Mouse (Mus musculus): ENCODE measurements around the gene Hunk. TPM values are rescaled to one million over a fixed set of nuclear protein-coding genes. Genes with fewer than 3 reads are reported as not detected.

Gene Hunk
- polyA plus RNA-seq, 1 experiment from 2014 or later: 12.7 TPM

DNA sequence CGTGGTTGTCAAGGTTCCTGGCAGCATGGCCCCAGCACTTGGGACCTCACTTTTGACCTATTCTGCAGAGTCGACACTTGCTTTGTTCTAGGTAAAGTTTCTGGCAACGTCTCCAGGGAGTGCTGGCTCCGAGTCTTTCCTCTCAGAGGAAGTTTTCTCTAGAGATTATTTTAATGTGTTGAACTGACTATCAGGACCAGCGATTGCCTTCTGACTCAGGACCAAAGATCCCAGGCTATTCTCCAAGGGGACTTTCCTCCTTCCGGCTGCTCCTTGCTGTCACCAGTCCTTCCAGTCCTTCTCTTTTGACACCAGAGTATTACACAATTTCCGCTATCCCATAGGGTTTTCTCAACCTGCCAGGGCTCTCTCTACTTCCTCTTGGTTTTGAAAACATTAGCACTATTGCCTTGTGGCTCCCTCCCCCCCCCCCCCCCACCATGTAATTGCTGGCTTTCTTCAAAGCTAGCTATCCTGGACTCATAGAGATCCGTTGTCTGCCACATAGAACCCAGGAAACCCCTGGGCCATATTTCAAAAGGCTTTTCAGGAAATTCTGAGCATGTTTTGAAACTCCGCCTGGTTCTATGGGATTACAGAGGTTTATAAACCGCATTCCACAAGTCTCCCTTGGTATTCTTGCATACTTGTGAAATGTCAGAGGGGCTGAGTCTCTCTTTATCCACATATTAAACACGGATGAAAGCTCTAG is 73.2 kb downstream of the Hunk start:
- peak overlapping the region; percentile 6 for H3K27ac ChIP-seq
- peak; percentile 37 for DNase-seq (ENCODE audit: low spot score)
- no peaks in the 10 kb centered on the region for H3K27me3 ChIP-seq (ENCODE audit: insufficient read depth, poor library complexity, severe bottlenecking)
- H3K9me3 ChIP-seq: no peaks in the 10 kb centered on the region
- 40% methylated on average over 11 of the region's 11 CpGs for WGBS
- H3K4me1 ChIP-seq (replicated peaks): peaks cover 35% of the 10 kb centered on the region
- peaks cover 74% of the 10 kb centered on the region for H3K36me3 ChIP-seq
- no peak overlapping the region for H3K4me3 ChIP-seq

DNA sequence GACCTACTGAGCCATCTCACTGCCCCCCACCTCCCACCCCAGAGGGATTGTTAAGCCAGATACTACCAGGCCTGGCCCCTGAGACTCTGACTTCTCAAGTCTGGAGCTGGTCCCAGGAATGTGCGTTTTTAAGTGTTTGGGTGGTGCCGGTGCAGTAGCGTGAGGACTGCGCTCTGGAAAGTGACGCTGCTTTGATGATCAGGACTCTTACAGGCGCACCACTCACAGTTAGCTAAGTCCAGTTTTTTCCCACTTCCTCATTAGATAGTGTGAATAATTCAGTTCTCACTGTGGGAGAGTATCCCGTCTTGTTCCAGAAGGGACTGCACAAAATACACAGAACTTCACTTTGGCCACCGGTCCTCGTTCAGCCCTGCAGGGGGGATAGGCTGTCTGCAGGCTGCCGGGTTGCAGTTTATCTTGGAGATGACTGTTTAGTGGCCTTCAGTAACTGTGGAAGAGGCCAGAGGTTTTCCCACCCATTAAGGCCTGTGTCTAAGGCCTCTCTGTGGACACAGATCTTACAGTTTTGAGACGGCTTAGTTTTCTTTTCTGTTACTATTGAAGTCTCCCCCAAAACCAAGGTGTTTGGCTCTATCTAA is 75.6 kb downstream of the Hunk start:
- Histone ChIP-seq H3K27ac (peak overlapping the region; percentile 23; the same call in 1 of the 2 replicates), H3K36me3 (peaks cover 74% of the 10 kb centered on the region), H3K9me3 (peaks cover 5% of the 10 kb centered on the region), H3K4me1 (replicated peaks) (peaks cover 38% of the 10 kb centered on the region), H3K4me3 (no peak overlapping the region), H3K27me3 (ENCODE audit: insufficient read depth, poor library complexity, severe bottlenecking) (no peaks in the 10 kb centered on the region)
- 75% methylated on average over 11 of the region's 11 CpGs for WGBS
- no peak for DNase-seq (ENCODE audit: low spot score)

DNA sequence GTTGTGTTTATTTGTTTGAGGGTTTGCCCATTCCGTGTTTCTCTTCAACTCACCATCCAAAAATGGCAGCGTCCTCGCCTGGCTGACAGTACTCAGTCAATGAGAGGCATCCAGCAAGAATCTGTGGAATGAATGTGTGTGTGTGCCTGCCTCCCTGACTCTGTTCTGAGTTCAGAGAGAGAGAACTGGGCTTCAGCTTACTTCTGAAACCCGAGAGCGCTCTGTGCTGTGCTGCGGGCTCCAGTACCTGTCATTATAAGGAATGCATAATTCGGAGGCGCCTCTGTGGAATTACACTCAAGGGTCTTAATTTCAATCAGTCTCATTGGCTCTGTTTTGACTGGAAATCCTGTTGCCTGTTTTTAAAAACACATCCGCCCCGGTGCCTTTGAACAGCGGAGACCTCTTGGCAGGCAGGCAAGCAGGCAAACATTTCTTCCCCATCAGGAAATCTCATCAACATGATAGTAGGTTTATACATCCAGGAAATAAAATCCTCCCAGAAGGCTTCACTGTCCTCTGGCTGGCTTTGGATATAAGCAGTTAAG is 77.0 kb downstream of the Hunk start:
- Histone ChIP-seq H3K4me1 (replicated peaks) (peaks cover 37% of the 10 kb centered on the region), H3K9me3 (peaks cover 8% of the 10 kb centered on the region), H3K27me3 (ENCODE audit: insufficient read depth, poor library complexity, severe bottlenecking) (no peaks in the 10 kb centered on the region), H3K27ac (no peak overlapping the region), H3K4me3 (no peak overlapping the region), H3K36me3 (peaks cover 74% of the 10 kb centered on the region)
- DNase-seq (ENCODE audit: low spot score): no peak
- WGBS: 76% methylated on average over 11 of the region's 11 CpGs

DNA sequence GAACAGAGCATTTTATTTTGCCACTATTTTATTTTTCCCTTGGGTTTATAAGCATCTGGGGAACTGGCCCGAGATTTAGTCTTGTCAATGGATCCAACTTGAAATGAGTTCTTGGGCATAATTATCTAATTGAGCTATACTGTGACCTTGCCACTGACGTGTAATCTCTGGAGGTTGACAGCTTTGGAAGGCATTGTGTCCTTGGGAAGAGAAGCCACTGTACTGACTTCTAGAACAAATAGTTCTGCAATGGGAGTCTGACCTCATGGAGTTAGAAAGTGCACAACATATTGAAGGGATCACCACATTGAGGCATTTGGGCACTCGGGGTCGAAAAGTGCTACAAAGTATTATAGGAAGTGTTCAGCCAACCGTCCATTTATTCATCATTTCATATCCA is 79.3 kb downstream of the Hunk start:
- Histone ChIP-seq H3K27me3 (ENCODE audit: insufficient read depth, poor library complexity, severe bottlenecking) (no peaks in the 10 kb centered on the region), H3K27ac (no peak overlapping the region), H3K9me3 (peaks cover 8% of the 10 kb centered on the region), H3K36me3 (peaks cover 89% of the 10 kb centered on the region), H3K4me3 (no peak overlapping the region), H3K4me1 (replicated peaks) (peaks cover 19% of the 10 kb centered on the region)
- DNase-seq (ENCODE audit: low spot score): no peak
- 94% methylated on average over 5 of the region's 5 CpGs for WGBS

DNA sequence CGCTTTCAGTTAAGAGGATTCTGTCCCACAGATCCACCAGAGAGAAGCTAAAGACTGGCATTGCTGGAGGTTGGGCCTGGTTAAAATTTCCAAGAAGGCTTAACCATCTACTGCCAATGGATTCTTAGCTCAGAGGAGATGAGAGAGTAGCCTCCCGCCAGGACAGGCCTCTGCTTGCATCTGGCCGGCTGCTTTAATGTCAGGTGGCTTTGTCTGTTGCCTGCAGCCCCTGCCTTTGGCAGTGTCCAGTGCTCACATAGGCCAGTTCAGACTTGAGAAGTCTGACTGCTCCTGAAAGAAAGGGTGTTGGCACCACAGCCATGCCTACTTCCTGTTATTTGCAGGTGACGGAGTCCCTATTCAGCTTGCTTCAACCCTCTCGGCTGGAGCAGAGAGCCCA is 82.5 kb downstream of the Hunk start:
- Histone ChIP-seq H3K4me1 (replicated peaks) (peaks cover 6% of the 10 kb centered on the region; the same call in 1 of the 2 replicates), H3K4me3 (no peak overlapping the region), H3K27ac (no peak overlapping the region), H3K27me3 (ENCODE audit: insufficient read depth, poor library complexity, severe bottlenecking) (no peaks in the 10 kb centered on the region), H3K9me3 (peaks cover 8% of the 10 kb centered on the region), H3K36me3 (peaks cover 95% of the 10 kb centered on the region)
- WGBS: 93% methylated on average over 5 of the region's 5 CpGs
- no peak for DNase-seq (ENCODE audit: low spot score)

DNA sequence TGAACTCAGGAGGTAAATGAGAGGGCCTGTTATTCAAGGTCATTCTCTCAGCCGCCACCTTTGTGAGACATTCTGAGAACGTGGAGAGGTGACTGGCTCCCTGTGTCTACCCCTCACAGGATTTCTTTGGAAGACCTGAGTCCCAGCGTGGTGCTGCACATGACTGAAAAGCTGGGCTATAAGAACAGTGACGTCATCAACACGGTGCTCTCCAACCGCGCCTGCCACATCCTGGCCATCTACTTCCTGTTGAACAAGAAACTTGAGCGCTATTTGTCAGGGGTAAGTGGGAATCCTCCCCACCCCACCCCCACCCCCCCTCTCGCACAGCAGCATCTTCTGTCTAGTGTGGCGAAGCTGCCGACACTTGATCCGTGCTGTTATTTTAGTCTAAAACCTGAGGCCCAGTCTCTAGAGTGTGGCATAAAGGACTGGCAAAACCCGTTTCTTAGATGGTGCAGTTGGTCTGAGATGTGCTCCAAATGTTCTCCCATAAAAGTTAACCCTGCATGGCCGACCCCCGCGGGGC is 90.0 kb downstream of the Hunk start:
- peaks cover 100% of the 10 kb centered on the region for H3K36me3 ChIP-seq
- DNase-seq (ENCODE audit: low spot score): no peak
- no peaks in the 10 kb centered on the region for H3K27me3 ChIP-seq (ENCODE audit: insufficient read depth, poor library complexity, severe bottlenecking)
- H3K4me3 ChIP-seq: no peak overlapping the region
- H3K27ac ChIP-seq: no peak overlapping the region
- H3K9me3 ChIP-seq: peaks cover 9% of the 10 kb centered on the region; the same call in 1 of the 2 replicates
- H3K4me1 ChIP-seq (replicated peaks): no peaks in the 10 kb centered on the region
- WGBS: 88% methylated on average over 16 of the region's 16 CpGs

DNA sequence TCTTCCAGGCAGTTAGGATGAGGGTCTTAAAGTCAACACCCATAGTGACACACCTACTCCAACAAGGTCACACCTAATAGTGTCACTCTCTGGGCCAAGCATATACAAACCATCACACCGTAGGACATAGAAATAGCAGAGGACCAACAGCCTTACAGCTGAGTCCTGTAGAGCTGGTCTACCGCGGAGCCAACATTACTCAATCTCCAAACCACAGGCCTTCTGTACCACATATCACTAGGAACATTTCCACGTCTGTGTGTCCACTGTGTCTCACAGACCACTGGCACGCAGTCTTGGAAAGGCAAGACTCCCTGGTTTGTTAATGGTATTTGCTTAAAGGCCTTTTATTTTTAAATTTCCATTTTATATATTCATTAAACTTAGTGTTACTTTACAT is 95.8 kb downstream of the Hunk start:
- no peak overlapping the region for H3K4me3 ChIP-seq

DNA sequence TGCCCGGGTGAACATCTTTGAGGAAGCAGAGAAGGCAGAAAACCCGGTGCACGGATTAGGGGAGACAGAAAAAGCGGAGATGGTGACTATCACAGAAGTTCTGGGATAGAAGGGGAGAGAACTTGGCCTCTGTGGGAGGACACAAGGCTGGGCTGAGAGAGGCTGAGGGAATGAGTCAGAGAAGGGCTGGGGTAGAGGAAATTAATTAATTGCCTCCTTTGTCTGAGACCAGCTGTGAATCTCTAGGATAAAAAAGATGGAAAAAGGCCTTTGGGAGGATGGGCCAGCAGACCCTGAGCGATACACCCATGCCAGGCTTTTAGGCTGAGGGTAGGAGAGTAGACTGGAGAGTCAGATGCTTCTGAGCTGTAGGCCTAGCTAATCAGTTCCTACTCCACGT is 97.5 kb downstream of the Hunk start:
- Histone ChIP-seq H3K36me3 (peaks cover 100% of the 10 kb centered on the region), H3K27ac (no peak overlapping the region; the same call in 1 of the 2 replicates), H3K27me3 (ENCODE audit: insufficient read depth, poor library complexity, severe bottlenecking) (no peaks in the 10 kb centered on the region), H3K4me1 (replicated peaks) (0 out of 2 replicates have a peak, but pooled peaks cover 6% of the 10 kb centered on the region), H3K4me3 (no peak overlapping the region), H3K9me3 (no peaks in the 10 kb centered on the region)
- WGBS: 92% methylated on average over 6 of the region's 6 CpGs
- no peak for DNase-seq (ENCODE audit: low spot score)

More for the DNA sequence above, 95.8 kb downstream of the Hunk start:
- no peak for DNase-seq (ENCODE audit: low spot score)
- peaks cover 2% of the 10 kb centered on the region; the same call in 1 of the 2 replicates for H3K9me3 ChIP-seq
- H3K4me1 ChIP-seq (replicated peaks): 0 out of 2 replicates have a peak, but pooled peaks cover 6% of the 10 kb centered on the region
- WGBS: 97% methylated on average over 5 of the region's 5 CpGs
- H3K27ac ChIP-seq: no peak overlapping the region
- H3K36me3 ChIP-seq: peaks cover 100% of the 10 kb centered on the region
- H3K27me3 ChIP-seq (ENCODE audit: insufficient read depth, poor library complexity, severe bottlenecking): no peaks in the 10 kb centered on the region

DNA sequence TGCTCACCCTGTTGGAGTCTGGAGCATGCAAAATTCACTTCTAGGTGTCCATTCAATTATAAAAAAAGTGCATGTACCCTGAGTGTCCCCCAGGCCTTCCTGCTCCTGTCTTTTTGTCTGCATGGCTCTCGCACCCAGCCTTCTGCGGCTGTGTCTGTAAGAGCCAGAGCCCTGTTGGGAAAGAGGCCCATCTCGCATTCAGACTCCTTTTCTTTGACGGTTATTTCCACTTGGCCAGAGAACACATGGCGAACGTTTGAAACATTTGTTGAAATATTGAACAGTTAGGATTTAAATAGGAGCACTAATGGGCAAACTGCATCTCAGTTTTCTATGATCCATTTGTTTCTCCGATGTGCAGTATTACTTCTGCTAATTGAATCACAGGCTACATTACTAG is 99.3 kb downstream of the Hunk start:
- DNase-seq (ENCODE audit: low spot score): no peak
- Histone ChIP-seq H3K36me3 (peaks cover 100% of the 10 kb centered on the region), H3K27me3 (ENCODE audit: insufficient read depth, poor library complexity, severe bottlenecking) (no peaks in the 10 kb centered on the region), H3K9me3 (no peaks in the 10 kb centered on the region), H3K27ac (no peak overlapping the region), H3K4me3 (no peak overlapping the region), H3K4me1 (replicated peaks) (0 out of 2 replicates have a peak, but pooled peaks cover 6% of the 10 kb centered on the region)
- WGBS: 93% methylated on average over 7 of the region's 7 CpGs

DNA sequence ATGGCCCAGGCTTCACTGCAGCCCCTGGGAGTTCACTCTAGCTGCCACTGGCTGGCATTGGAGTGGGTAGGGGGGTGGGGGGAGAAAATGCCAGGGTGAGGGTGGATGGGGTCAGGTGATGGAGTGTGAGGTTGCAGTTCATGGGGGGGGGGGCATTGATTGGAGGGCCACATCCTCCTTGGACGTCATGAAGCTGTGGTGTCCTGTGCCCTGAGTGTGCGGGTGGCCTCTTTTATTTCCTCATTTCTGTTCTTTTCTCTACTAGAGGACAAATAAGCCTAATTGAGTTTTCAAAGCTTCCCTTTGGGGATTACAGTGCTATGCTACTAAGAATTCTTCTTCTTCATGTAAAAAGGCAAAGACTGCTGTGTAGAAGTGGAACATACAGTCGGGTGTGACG is 99.8 kb downstream of the Hunk start:
- no peak for DNase-seq (ENCODE audit: low spot score)
- peaks cover 99% of the 10 kb centered on the region for H3K36me3 ChIP-seq
- no peak overlapping the region for H3K27ac ChIP-seq
- no peaks in the 10 kb centered on the region for H3K9me3 ChIP-seq
- H3K4me3 ChIP-seq: no peak overlapping the region
- WGBS: 92% methylated on average over 4 of the region's 4 CpGs
- no peaks in the 10 kb centered on the region for H3K27me3 ChIP-seq (ENCODE audit: insufficient read depth, poor library complexity, severe bottlenecking)
- H3K4me1 ChIP-seq (replicated peaks): 0 out of 2 replicates have a peak, but pooled peaks cover 6% of the 10 kb centered on the region

DNA sequence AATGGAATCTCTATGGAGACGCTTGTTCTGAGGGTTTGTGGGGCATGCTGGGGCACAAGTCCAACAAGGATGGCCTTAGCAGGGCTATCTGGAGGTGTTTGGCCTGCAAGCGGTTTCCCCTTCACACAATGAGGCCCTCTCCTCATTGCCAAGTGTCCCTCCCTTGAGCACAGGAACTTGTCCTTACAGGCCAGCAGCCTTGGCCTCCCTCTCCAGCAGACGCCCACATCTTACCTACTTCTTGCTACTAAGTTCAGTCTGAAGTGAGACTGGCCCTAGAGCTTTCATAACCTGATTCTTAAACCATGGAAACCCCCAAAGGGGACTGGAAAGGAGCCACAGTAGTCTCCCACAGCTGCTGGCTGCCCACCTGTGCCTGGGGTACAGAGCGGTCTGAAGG is 104.3 kb downstream of the Hunk start:
- WGBS: 87% methylated on average over 4 of the region's 4 CpGs
- Histone ChIP-seq H3K27ac (no peak overlapping the region), H3K36me3 (peaks cover 91% of the 10 kb centered on the region), H3K4me1 (replicated peaks) (no peaks in the 10 kb centered on the region), H3K27me3 (ENCODE audit: insufficient read depth, poor library complexity, severe bottlenecking) (no peaks in the 10 kb centered on the region), H3K4me3 (no peak overlapping the region), H3K9me3 (no peaks in the 10 kb centered on the region)
- no peak for DNase-seq (ENCODE audit: low spot score)

DNA sequence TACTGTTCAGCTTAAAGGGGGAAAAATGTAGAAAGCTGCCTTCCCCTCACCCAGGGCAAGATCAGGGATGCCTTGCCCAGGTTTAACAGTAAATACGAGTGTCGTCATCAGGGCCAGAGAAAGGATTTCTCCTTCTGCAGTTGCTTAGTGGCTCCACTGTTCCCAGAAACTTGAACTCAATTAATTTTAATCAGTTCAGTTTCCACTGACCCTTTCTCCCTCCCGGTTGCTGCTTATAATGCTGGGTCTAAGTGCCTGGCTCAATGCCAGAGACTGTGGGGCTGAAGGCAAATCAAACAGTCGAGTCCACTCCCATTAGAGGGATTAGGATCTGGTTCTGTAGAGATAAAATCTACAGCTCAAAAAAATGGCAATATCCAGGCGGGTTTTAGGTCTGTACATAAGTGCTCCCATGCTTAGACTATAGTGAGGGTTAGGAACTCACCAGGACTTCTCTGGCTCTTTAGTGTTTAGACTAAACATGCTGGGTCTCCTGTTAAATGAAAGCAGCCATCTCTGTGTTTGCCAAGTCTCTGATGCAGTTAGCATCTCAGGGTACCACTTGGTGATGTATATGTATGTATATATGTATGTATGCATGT is 106.2 kb downstream of the Hunk start:
- WGBS: 84% methylated on average over 5 of the region's 5 CpGs
- DNase-seq (ENCODE audit: low spot score): no peak
- Histone ChIP-seq H3K4me3 (no peak overlapping the region), H3K9me3 (no peaks in the 10 kb centered on the region), H3K27ac (no peak overlapping the region), H3K27me3 (ENCODE audit: insufficient read depth, poor library complexity, severe bottlenecking) (no peaks in the 10 kb centered on the region), H3K4me1 (replicated peaks) (peaks cover 11% of the 10 kb centered on the region), H3K36me3 (peaks cover 88% of the 10 kb centered on the region)

DNA sequence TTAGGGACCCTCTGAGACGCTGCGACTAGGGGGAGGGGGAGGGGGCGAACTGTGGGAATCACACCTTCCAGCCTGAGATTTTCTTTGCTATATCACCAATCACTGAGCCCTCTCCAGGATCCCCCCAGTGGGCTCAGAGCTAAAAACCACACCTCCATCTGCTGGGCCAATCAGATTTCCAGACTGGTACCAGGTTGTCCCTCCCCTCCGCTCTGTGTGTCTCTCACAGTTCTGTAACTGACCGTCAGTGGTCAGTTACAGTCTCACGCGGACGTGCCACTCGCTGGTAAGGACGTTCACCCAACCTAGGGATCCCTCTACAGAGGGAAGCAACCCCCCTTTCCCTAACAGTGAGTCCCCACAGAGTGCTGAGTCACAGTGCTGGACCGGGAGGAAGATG is 111.1 kb downstream of the Hunk start:
- no peak for DNase-seq (ENCODE audit: low spot score)
- Histone ChIP-seq H3K36me3 (peaks cover 88% of the 10 kb centered on the region), H3K27ac (no peak overlapping the region), H3K4me1 (replicated peaks) (peaks cover 13% of the 10 kb centered on the region), H3K9me3 (no peaks in the 10 kb centered on the region), H3K4me3 (no peak overlapping the region), H3K27me3 (ENCODE audit: insufficient read depth, poor library complexity, severe bottlenecking) (no peaks in the 10 kb centered on the region)
- 34% methylated on average over 11 of the region's 11 CpGs for WGBS

Data from hindbrain, embryonic 10.5 days (tissue).